Mouse (Mus musculus) G1E (cell line): ENCODE data around the gene Pamr1.

ENCODE experiments used
- CTCF ChIP-seq: IDR thresholded peaks from 2 replicates; pipeline ENCODE4 v1.5.1; 2012; ENCODE audit warnings: low read depth, low read length, inconsistent platforms, mixed read lengths
- GATA1 ChIP-seq: IDR thresholded peaks from 2 replicates; pipeline ENCODE4 v1.6.1; 2012; ENCODE audit warnings: borderline replicate concordance, low read length, inconsistent platforms, mixed read lengths
- POLR2AphosphoS5 ChIP-seq: IDR thresholded peaks from 2 replicates; pipeline ENCODE4 v1.6.1; 2012; ENCODE audit warnings: low read depth, low read length, inconsistent platforms; ENCODE audit not compliant: insufficient replicate concordance
- TAL1 ChIP-seq: conservative IDR thresholded peaks from 2 replicates; pipeline ENCODE4 v1.6.1; 2012; ENCODE audit warnings: low read depth, low read length, inconsistent platforms, mixed read lengths

- TF ChIP-seq CTCF (peak; percentile 75), GATA1 (no peak), POLR2AphosphoS5 (no peak), TAL1 (no peak)
Measured at GRCm38 (mm10) chr2:102589977-102590376, 40.2 kb downstream of the Pamr1 start.
